In the genomic region with DNA sequence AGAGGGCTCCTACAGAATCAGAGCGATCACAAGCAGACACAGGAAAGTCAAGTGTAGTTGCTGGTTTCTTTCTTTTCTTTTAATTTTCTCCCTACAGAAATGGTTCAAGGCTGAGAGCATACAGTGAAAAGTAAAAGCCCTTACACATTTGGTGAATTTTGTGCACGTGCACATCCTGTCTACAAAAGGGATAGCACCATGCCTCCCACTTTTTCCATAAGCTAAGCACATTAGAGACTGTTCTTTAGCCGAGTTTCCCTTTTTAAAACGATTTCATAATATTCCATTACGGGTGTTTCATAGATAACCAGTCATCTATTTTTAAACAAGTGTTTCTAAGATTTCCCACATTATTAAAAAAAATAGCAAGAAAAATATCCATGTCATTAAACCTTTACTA, we compare ENCODE assay signal across 27 mouse cellular contexts. TPM values are rescaled to one million over a fixed set of nuclear protein-coding genes. Genes with fewer than 3 reads are reported as not detected.
DNase-seq lines count a peak whose midpoint lies in the region; ATAC-seq and TF ChIP-seq lines count a peak whose summit lies in the region.
"Had no signal": no experiment of that assay in that cellular context is flagged by ENCODE, and none has a peak within 500 bp of the region (broad histone marks: within the 10 kb centered on the region; RNA-seq: fewer than 3 reads in every experiment).

No protein-coding gene starts in this region.

- peak overlapping the region; percentile 79 for H3K4me2 ChIP-seq in CH12.LX (ENCODE audit: insufficient read depth, low read depth, poor library complexity, severe bottlenecking)
- H3K4me2 ChIP-seq: forebrain, embryonic 13.5 days; heart, embryonic 13.5 days had no signal

- in situ Hi-C loops in CH12.LX (cut with MboI; ENCODE audit: low pct_ligation_motif_present, low pct_unique_long_range_greater_than_20kb, low sequenced_read_pairs) = no loop called here

- no peak for TF ChIP-seq RAD21 in CH12.LX (IDR thresholded peaks at IDR 0.05; ENCODE audit: low read depth, low read length)

- H3K27ac ChIP-seq in CH12.LX (ENCODE audit: insufficient read depth, low read depth) = no peak overlapping the region
- H3K27ac ChIP-seq: forebrain, embryonic 10.5 days; forebrain, embryonic 13.5 days; heart, embryonic 10.5 days; heart, embryonic 13.5 days had no signal

- no peak for TF ChIP-seq POLR2A in CH12.LX (IDR thresholded peaks at IDR 0.05; ENCODE audit: low read depth, low read length)

- no peak overlapping the region for H3K9ac ChIP-seq in CH12.LX (ENCODE audit: insufficient read depth, low read depth)
- H3K9ac ChIP-seq: forebrain, embryonic 13.5 days; heart, embryonic 13.5 days had no signal

- H3K4me1 ChIP-seq in CH12.LX (ENCODE audit: control insufficient read depth in 1 of 2, insufficient read depth in 2 of 2) = peaks cover 23 to 55% of the 10 kb centered on the region in 2 experiments
- H3K4me1 ChIP-seq: forebrain, embryonic 10.5 days; forebrain, embryonic 13.5 days; heart, embryonic 10.5 days; heart, embryonic 13.5 days had no signal

- DNase-seq in heart, adult 11 months = peak; percentile 68
- no peak for DNase-seq in heart, adult 8-10 months (ENCODE audit: low spot score)
- no peak for DNase-seq in CH12.LX (ENCODE audit: extremely low read depth)
- peak; percentile 33 for DNase-seq in induced T-regulatory cell, adult 2 months (ENCODE audit: low read depth)
- no peak for DNase-seq in cerebellum, adult 9-11 months
- no peak for DNase-seq in urinary bladder, postnatal 14 days (ENCODE audit: low spot score)
- DNase-seq: adrenal gland, postnatal 10 days; adrenal gland, postnatal 36 days; cerebellum, adult 11-12 months; cerebellum, adult 8-10 months; cerebellum, postnatal 14 days; gastrocnemius, postnatal 10 days; gastrocnemius, postnatal 36 days; heart, adult 18-20 months; heart, postnatal 14 days; heart, postnatal 4 days had no signal

- no peak for TF ChIP-seq CTCF in CH12.LX (conservative IDR thresholded peaks at IDR 0.05 in 1 of 2, IDR thresholded peaks at IDR 0.05 in 1 of 2; ENCODE audit: low read depth in 2 of 2, low read length in 2 of 2)

- peaks cover 13% of the 10 kb centered on the region for H3K79me2 ChIP-seq in CH12.LX (replicated peaks; ENCODE audit: control insufficient read depth, extremely low read depth, insufficient read depth, poor library complexity, severe bottlenecking)

- dilution Hi-C loops in CH12.LX (cut with MboI; ENCODE audit: extremely low pct_ligation_motif_present, extremely low pct_unique_long_range_greater_than_20kb, low sequenced_read_pairs) = no loop called here

- ATAC-seq in megakaryocyte progenitor cell, adult 5-6 weeks (replicated peaks; ENCODE audit: poor library complexity) = 0 out of 2 replicates have a peak, but pooled peaks have one; percentile 15
- ATAC-seq: forebrain, embryonic 13.5 days; forebrain, embryonic 16.5 days; hindbrain, embryonic 16.5 days; inflammation-experienced regulatory T-cells, adult 6 months; Patski had no signal

- peak; percentile 72 for TF ChIP-seq EP300 in CH12.LX (IDR thresholded peaks at IDR 0.05; ENCODE audit: low read length)

- H3K9me3 ChIP-seq in CH12.LX (replicated peaks; ENCODE audit: low read length) = no peaks in the 10 kb centered on the region
- H3K9me3 ChIP-seq: forebrain, embryonic 13.5 days; G1E; heart, embryonic 10.5 days; heart, embryonic 13.5 days had no signal

- H3K4me3 ChIP-seq in CH12.LX (replicated peaks in 1 of 3; ENCODE audit: low read depth in 2 of 3, low read length in 2 of 3, poor library complexity in 1 of 3) = no peak overlapping the region
- H3K4me3 ChIP-seq: forebrain, embryonic 10.5 days; forebrain, embryonic 13.5 days; heart, embryonic 10.5 days; heart, embryonic 13.5 days had no signal

- H3K27me3 ChIP-seq in CH12.LX (replicated peaks) = no peaks in the 10 kb centered on the region
- H3K27me3 ChIP-seq: forebrain, embryonic 13.5 days; heart, embryonic 13.5 days had no signal

- peaks cover 0 to 11% of the 10 kb centered on the region in 2 experiments for H3K36me3 ChIP-seq in CH12.LX (replicated peaks in 1 of 2; ENCODE audit: control insufficient read depth in 1 of 2, insufficient read depth in 1 of 2, low read length in 1 of 2)
- H3K36me3 ChIP-seq: forebrain, embryonic 10.5 days; G1E; heart, embryonic 10.5 days; heart, embryonic 13.5 days had no signal

TF ChIP-seq in CH12.LX, 34 proteins besides CTCF, POLR2A, EP300 and RAD21:
- TF ChIP-seq MEF2A (IDR thresholded peaks at IDR 0.05; ENCODE audit: borderline replicate concordance, low read depth, low read length) (peak; percentile 77), JUND (conservative IDR thresholded peaks at IDR 0.05; ENCODE audit: low read depth, low read length) (0 out of 2 replicates have a peak, but pooled peaks have one; percentile 27), ETS1 (conservative IDR thresholded peaks at IDR 0.05; ENCODE audit: low read depth, low read length) (peak; percentile 90), MAX (IDR thresholded peaks at IDR 0.05; ENCODE audit: low read length) (peak; percentile 71), UBTF (IDR thresholded peaks at IDR 0.05; ENCODE audit: low read depth, low read length) (no peak), IRF4 (IDR thresholded peaks at IDR 0.05; ENCODE audit: low read depth, low read length) (peak; percentile 63), TBP (conservative IDR thresholded peaks at IDR 0.05; ENCODE audit: low read depth, low read length) (no peak), GABPA (IDR thresholded peaks at IDR 0.05; ENCODE audit: insufficient replicate concordance, low read depth, low read length) (no peak), MAFK (IDR thresholded peaks at IDR 0.05; ENCODE audit: insufficient replicate concordance, low read length) (0 out of 2 replicates have a peak, but pooled peaks have one; percentile 42), BHLHE40 (IDR thresholded peaks at IDR 0.05; ENCODE audit: low read depth, low read length) (peak; percentile 98), TCF12 (IDR thresholded peaks at IDR 0.05; ENCODE audit: low read depth, low read length) (no peak), RCOR1 (conservative IDR thresholded peaks at IDR 0.05; ENCODE audit: low read depth, low read length) (peak; percentile 72; the same call in 1 of the 2 replicates), POLR2AphosphoS2 (IDR thresholded peaks at IDR 0.05; ENCODE audit: low read depth, low read length) (no peak), ELF1 (IDR thresholded peaks at IDR 0.05; ENCODE audit: low read depth, low read length) (no peak), NRF1 (IDR thresholded peaks at IDR 0.05; ENCODE audit: low read depth, low read length) (no peak)

RNA-seq across cellular contexts. Expression of gene Cd86, which starts 2.4 kb away (rescaled TPM):
- 1 to 10 TPM in 2 of 4 experiments, under 1 TPM in 2; 0.47 to 1.3 (median 0.97) TPM for total RNA-seq in heart, adult 8-10 months (2022)
- total RNA-seq in CH12.LX (2012; rRNA removed) (60.0 and 113 TPM in 2 replicates), CH12.LX (2014; rRNA removed) (191 and 196 TPM in 2 replicates)
- 91.9 and 102 TPM in 2 replicates for polyA plus RNA-seq in CH12.LX (2012; ENCODE audit: insufficient read length, low read depth)
- total RNA-seq in megakaryocyte progenitor cell, adult 5-6 weeks (2015) = 2.6 and 3.2 TPM in 2 replicates
- 0.91 and 1.5 TPM in 2 replicates for total RNA-seq in megakaryocyte progenitor cell, adult 5-6 weeks (2017)
- total RNA-seq: G1E had no signal
- polyA plus RNA-seq: G1E, Patski had no signal

RNA-seq across cellular contexts. Expression of gene Ildr1, which starts 30.3 kb away (rescaled TPM):
- total RNA-seq in heart, adult 8-10 months (2022) = not detected
- total RNA-seq in CH12.LX (2012; rRNA removed) (0.34 and 0.76 TPM in 2 replicates), CH12.LX (2014; rRNA removed) (0.34 and 0.80 TPM in 2 replicates)
- polyA plus RNA-seq in CH12.LX (2012; ENCODE audit: insufficient read length, low read depth) = 0.81 and 1.1 TPM in 2 replicates
- total RNA-seq in megakaryocyte progenitor cell, adult 5-6 weeks (2015) = 0.15 TPM in 1 of 2 replicates, not detected in the other
- total RNA-seq in megakaryocyte progenitor cell, adult 5-6 weeks (2017) = 0.10 TPM in 1 of 2 replicates, not detected in the other
- total RNA-seq: adrenal gland, adult 18-20 months; adrenal gland, postnatal 36 days; gastrocnemius, postnatal 36 days; heart, postnatal 4 days had no signal
- polyA plus RNA-seq: forebrain, embryonic 13.5 days; G1E; Patski had no signal

Comparison
In these comparisons a context has a peak if more than half of its experiments do, and no peak if none do; other contexts are left out.
1. DNase-seq: peak in heart, adult 11 months (single experiment) and induced T-regulatory cell, adult 2 months (single experiment); none in heart, adult 8-10 months (single experiment), CH12.LX (single experiment), cerebellum, adult 9-11 months (single experiment) and urinary bladder, postnatal 14 days (single experiment).
2. RNA of gene Cd86, which starts 2.4 kb away (total RNA-seq): 60.0 to 196 TPM in CH12.LX; 0.91 to 3.2 TPM in megakaryocyte progenitor cell, adult 5-6 weeks and 0.47 to 1.3 TPM in heart, adult 8-10 months; every median in the first group is over 10 times any median in the second.